Mouse (Mus musculus): ENCODE data around the gene Abhd11.
A peak's percentile ranks its signal among the peaks of the same experiment; 100 is the strongest.
"Not testable (repeated sequence)": the region's sequence is repeated elsewhere in the genome, so short reads cannot be mapped to it uniquely, and the experiment has no call there.

The Abhd11 gene

GRCm38 (mm10) chr5:135008671-135009589, at the start of gene Abhd11:
Gene Abhd11 (plus strand): TSS chr5:135009152.
- peak; percentile 100 for DNase-seq (ENCODE audit: low read depth, low spot score)

- no peak for DNase-seq (ENCODE audit: low read depth, low spot score)
Measured at GRCm38 (mm10) chr5:134960430-134960829, 48.5 kb upstream of the Abhd11 start.

GRCm38 (mm10) chr5:134961519-134961918, 47.4 kb upstream of the Abhd11 start:
- DNase-seq (ENCODE audit: low read depth, low spot score): no peak

GRCm38 (mm10) chr5:134963546-134963945, 45.4 kb upstream of the Abhd11 start:
- peak; percentile 61 for DNase-seq (ENCODE audit: low read depth, low spot score)

GRCm38 (mm10) chr5:134964655-134965054, 44.3 kb upstream of the Abhd11 start:
- not testable (repeated sequence) for DNase-seq (ENCODE audit: low read depth, low spot score)

- peak; percentile 83 for DNase-seq (ENCODE audit: low read depth, low spot score)
Measured at GRCm38 (mm10) chr5:134965473-134965851, 43.5 kb upstream of the Abhd11 start.

- peak; percentile 98 for DNase-seq (ENCODE audit: low read depth, low spot score)
Measured at GRCm38 (mm10) chr5:134965852-134966821, 42.8 kb upstream of the Abhd11 start.

GRCm38 (mm10) chr5:134967164-134967944, 41.6 kb upstream of the Abhd11 start:
- no peak for DNase-seq (ENCODE audit: low read depth, low spot score)

GRCm38 (mm10) chr5:134970671-134971070, 38.3 kb upstream of the Abhd11 start:
- DNase-seq (ENCODE audit: low read depth, low spot score): peak; percentile 73

GRCm38 (mm10) chr5:134973081-134973480, 35.9 kb upstream of the Abhd11 start:
- no peak for DNase-seq (ENCODE audit: low read depth, low spot score)

- DNase-seq (ENCODE audit: low read depth, low spot score): peak; percentile 44
Measured at GRCm38 (mm10) chr5:134973526-134973925, 35.4 kb upstream of the Abhd11 start.

GRCm38 (mm10) chr5:134974294-134974693, 34.7 kb upstream of the Abhd11 start:
- DNase-seq (ENCODE audit: low read depth, low spot score): no peak

GRCm38 (mm10) chr5:134974921-134975320, 34.0 kb upstream of the Abhd11 start:
- no peak for DNase-seq (ENCODE audit: low read depth, low spot score)

- no peak for DNase-seq (ENCODE audit: low read depth, low spot score)
Measured at GRCm38 (mm10) chr5:134976164-134976563, 32.8 kb upstream of the Abhd11 start.

- no peak for DNase-seq (ENCODE audit: low read depth, low spot score)
Measured at GRCm38 (mm10) chr5:134976577-134977250, 32.2 kb upstream of the Abhd11 start.

- no peak for DNase-seq (ENCODE audit: low read depth, low spot score)
Measured at GRCm38 (mm10) chr5:134977837-134978236, 31.1 kb upstream of the Abhd11 start.

GRCm38 (mm10) chr5:134981149-134981548, 27.8 kb upstream of the Abhd11 start:
- peak; percentile 78 for DNase-seq (ENCODE audit: low read depth, low spot score)

- no peak for DNase-seq (ENCODE audit: low read depth, low spot score)
Measured at GRCm38 (mm10) chr5:134983111-134983510, 25.8 kb upstream of the Abhd11 start.

- no peak for DNase-seq (ENCODE audit: low read depth, low spot score)
Measured at GRCm38 (mm10) chr5:134983771-134984170, 25.2 kb upstream of the Abhd11 start.

- peak; percentile 95 for DNase-seq (ENCODE audit: low read depth, low spot score)
Measured at GRCm38 (mm10) chr5:134985633-134986297, 23.2 kb upstream of the Abhd11 start, which contains the start of gene Cldn3. Gene Cldn3 (plus strand): TSS chr5:134986214.
